Comparison of ENCODE assay signal across 8 mouse cellular contexts in genomic region chr11:48825979-48826751, GRCm38 (mm10). TPM values are rescaled to one million over a fixed set of nuclear protein-coding genes. Genes with fewer than 3 reads are reported as not detected.
A peak's percentile ranks its signal among the peaks of the same experiment; 100 is the strongest.
DNase-seq lines count a peak whose midpoint lies in the region; ATAC-seq and TF ChIP-seq lines count a peak whose summit lies in the region.
"Not testable (repeated sequence)": the region's sequence is repeated elsewhere in the genome, so short reads cannot be mapped to it uniquely, and the experiment has no call there.

TSS of gene Trim7 (plus strand) at chr11:48826140.
TSS of gene Gm12184 (minus strand) at chr11:48826655.

- DNase-seq in adrenal gland, adult (ENCODE audit: inconsistent age in 2 of 2, low spot score in 1 of 2): peak; percentile 53 to 86
- DNase-seq in heart, embryonic 10.5 days (ENCODE audit: low spot score); hindbrain, postnatal 0 days (ENCODE audit: low spot score); limb, embryonic 11.5 days (ENCODE audit: low spot score); lung, postnatal 0 days (ENCODE audit: low spot score); urinary bladder, adult 2 months (ENCODE audit: low spot score): not testable (repeated sequence)

- peak within 1 kb of the TSS; percentile 51; the same call in 1 of the 2 replicates for H3K27ac ChIP-seq in embryonic fibroblast, embryonic 13.5 days (ENCODE audit: insufficient read depth, low read length)
- H3K27ac ChIP-seq in heart, embryonic 10.5 days: peak within 1 kb of the TSS; percentile 72; the same call in 1 of the 2 replicates
- H3K27ac ChIP-seq in hindbrain, postnatal 0 days: peak within 1 kb of the TSS; percentile 67; the same call in 1 of the 2 replicates
- H3K27ac ChIP-seq in limb, embryonic 11.5 days (replicated peaks; ENCODE audit: low read depth, low read length): not testable (repeated sequence)
- peak within 1 kb of the TSS; percentile 44 for H3K27ac ChIP-seq in lung, postnatal 0 days (ENCODE audit: low read length)

- not testable (repeated sequence) for H3K36me3 ChIP-seq in heart, embryonic 10.5 days; hindbrain, postnatal 0 days (ENCODE audit: insufficient read depth, low read length); limb, embryonic 11.5 days (ENCODE audit: control insufficient read depth, insufficient read depth, low read length); lung, postnatal 0 days (ENCODE audit: insufficient read depth, low read length); myocyte (ENCODE audit: control insufficient read depth, insufficient read depth)

- under 1% methylated on average over 66 of the region's 92 CpGs for WGBS in heart, embryonic 10.5 days
- WGBS in hindbrain, postnatal 0 days: under 1% methylated on average over 45 of the region's 92 CpGs
- WGBS in limb, embryonic 11.5 days: under 1% methylated on average over 49 of the region's 92 CpGs
- WGBS in lung, postnatal 0 days: under 1% methylated on average over 39 of the region's 92 CpGs

- H3K4me2 ChIP-seq in hindbrain, postnatal 0 days (ENCODE audit: low read depth, low read length): peak within 1 kb of the TSS; percentile 55
- H3K4me2 ChIP-seq in limb, embryonic 11.5 days (ENCODE audit: low read depth, severe bottlenecking): peak within 1 kb of the TSS; percentile 46
- peak within 1 kb of the TSS; percentile 61 for H3K4me2 ChIP-seq in lung, postnatal 0 days (replicated peaks; ENCODE audit: low read depth, low read length)
- peak within 1 kb of the TSS; percentile 58 for H3K4me2 ChIP-seq in myocyte (ENCODE audit: low read depth)

- H3ac ChIP-seq in myocyte (ENCODE audit: control insufficient read depth, insufficient read length): not testable (repeated sequence)

- not testable (repeated sequence) for H3K9me3 ChIP-seq in heart, embryonic 10.5 days; hindbrain, postnatal 0 days (ENCODE audit: low read length); limb, embryonic 11.5 days (ENCODE audit: control insufficient read depth, low read length); lung, postnatal 0 days (ENCODE audit: low read length)

- H3K27me3 ChIP-seq in heart, embryonic 10.5 days (ENCODE audit: insufficient read depth, poor library complexity, severe bottlenecking): peaks cover 11% of the 10 kb centered on the region
- H3K27me3 ChIP-seq in hindbrain, postnatal 0 days (ENCODE audit: insufficient read depth, low read length); limb, embryonic 11.5 days (ENCODE audit: control insufficient read depth, insufficient read depth, low read length); lung, postnatal 0 days (replicated peaks; ENCODE audit: insufficient read depth, low read length); myocyte (ENCODE audit: control insufficient read depth, insufficient read depth, insufficient read length): not testable (repeated sequence)

- not testable (repeated sequence) for TF ChIP-seq CTCF in embryonic fibroblast, embryonic 13.5 days (IDR thresholded peaks at IDR 0.05; ENCODE audit: borderline replicate concordance, insufficient read depth, low read length)
- TF ChIP-seq CTCF in hindbrain, postnatal 0 days (IDR thresholded peaks at IDR 0.05; ENCODE audit: low read depth): peak; percentile 14; the same call in 1 of the 2 replicates
- peak; percentile 31; the same call in 1 of the 2 replicates for TF ChIP-seq CTCF in lung, postnatal 0 days (IDR thresholded peaks at IDR 0.05)

- ATAC-seq in hindbrain, postnatal 0 days: peak; percentile 78
- peak; percentile 64 for ATAC-seq in limb, embryonic 11.5 days (ENCODE audit: insufficient number of reproducible peaks, low FRiP score, low TSS enrichment, low read depth)
- ATAC-seq in lung, postnatal 0 days: peak; percentile 89

- H3K9ac ChIP-seq in hindbrain, postnatal 0 days (replicated peaks; ENCODE audit: low read length): not testable (repeated sequence)
- peak within 1 kb of the TSS; percentile 37 for H3K9ac ChIP-seq in limb, embryonic 11.5 days (ENCODE audit: low read length)
- H3K9ac ChIP-seq in lung, postnatal 0 days (replicated peaks; ENCODE audit: low read depth): 0 out of 2 replicates have a peak within 1 kb of the TSS, but pooled peaks have one; percentile 29

- H3K4me3 ChIP-seq in embryonic fibroblast, embryonic 13.5 days (ENCODE audit: insufficient read depth, low read length): peak within 1 kb of the TSS; percentile 36
- H3K4me3 ChIP-seq in heart, embryonic 10.5 days: peak within 1 kb of the TSS; percentile 59
- H3K4me3 ChIP-seq in hindbrain, postnatal 0 days (ENCODE audit: low read length): peak within 1 kb of the TSS; percentile 42
- H3K4me3 ChIP-seq in limb, embryonic 11.5 days (ENCODE audit: low read depth, low read length): peak within 1 kb of the TSS; percentile 38
- peak within 1 kb of the TSS; percentile 41 for H3K4me3 ChIP-seq in lung, postnatal 0 days (ENCODE audit: low read depth, low read length)
- peak within 1 kb of the TSS; percentile 28 for H3K4me3 ChIP-seq in myocyte

- H3K4me1 ChIP-seq in embryonic fibroblast, embryonic 13.5 days (ENCODE audit: control insufficient read depth, insufficient read depth, low read length); heart, embryonic 10.5 days; hindbrain, postnatal 0 days (ENCODE audit: insufficient read depth, low read length); limb, embryonic 11.5 days (ENCODE audit: control insufficient read depth, insufficient read depth, low read length); lung, postnatal 0 days (ENCODE audit: insufficient read depth, low read depth, low read length): not testable (repeated sequence)

- TF ChIP-seq EP300 in lung, postnatal 0 days (IDR thresholded peaks at IDR 0.05): not testable (repeated sequence)

- not testable (repeated sequence) for TF ChIP-seq POLR2A in embryonic fibroblast, embryonic 13.5 days (IDR thresholded peaks at IDR 0.05; ENCODE audit: low read depth, low read length); myocyte (IDR thresholded peaks at IDR 0.05; ENCODE audit: insufficient read length, low read depth)

- not testable (repeated sequence) for H3K79me2 ChIP-seq in myocyte (ENCODE audit: control insufficient read depth, insufficient read depth)

RNA-seq across cellular contexts. Expression of gene Trim7, which starts in this region (rescaled TPM):
- 16.0 and 19.1 TPM in 2 replicates for polyA plus RNA-seq in embryonic fibroblast, embryonic 13.5 days (2011; ENCODE audit: insufficient read length, low read depth, missing spikeins)
- 0.18 and 0.44 TPM in 2 replicates for polyA plus RNA-seq in heart, embryonic 10.5 days (2016; fragmentation: Nextera tagmentation; extraction: Ambion mirVana)
- total RNA-seq in hindbrain, postnatal 0 days (2014; rRNA removed): 4.0 and 7.7 TPM in 2 replicates
- polyA plus RNA-seq in hindbrain, postnatal 0 days (2015; fragmentation: Nextera tagmentation; extraction: Ambion mirVana): 3.7 TPM in 2 replicates
- 0.25 and 0.41 TPM in 2 replicates for polyA plus RNA-seq in limb, embryonic 11.5 days (2014; fragmentation: Nextera tagmentation; extraction: Ambion mirVana)
- 1.2 and 1.6 TPM in 2 replicates for polyA plus RNA-seq in lung, postnatal 0 days (2015; fragmentation: Nextera tagmentation; extraction: Ambion mirVana)
- 5.4 TPM for polyA plus RNA-seq in myocyte (2012; fragmentation: generic; extraction: Trizol)
- 14.9 and 16.1 TPM in 2 replicates for polyA plus RNA-seq in urinary bladder, adult 2 months (2012; rRNA removed)

RNA-seq across cellular contexts. Expression of gene Gm12184, which starts in this region (rescaled TPM):
- 40.5 and 61.2 TPM in 2 replicates for polyA plus RNA-seq in embryonic fibroblast, embryonic 13.5 days (2011; ENCODE audit: insufficient read length, low read depth, missing spikeins)
- 0.68 and 1.9 TPM in 2 replicates for polyA plus RNA-seq in heart, embryonic 10.5 days (2016; fragmentation: Nextera tagmentation; extraction: Ambion mirVana)
- 20.1 and 26.4 TPM in 2 replicates for total RNA-seq in hindbrain, postnatal 0 days (2014; rRNA removed)
- 5.7 and 6.0 TPM in 2 replicates for polyA plus RNA-seq in hindbrain, postnatal 0 days (2015; fragmentation: Nextera tagmentation; extraction: Ambion mirVana)
- 9.4 and 13.5 TPM in 2 replicates for polyA plus RNA-seq in limb, embryonic 11.5 days (2014; fragmentation: Nextera tagmentation; extraction: Ambion mirVana)
- polyA plus RNA-seq in lung, postnatal 0 days (2015; fragmentation: Nextera tagmentation; extraction: Ambion mirVana): 4.4 and 5.5 TPM in 2 replicates
- polyA plus RNA-seq in myocyte (2012; fragmentation: generic; extraction: Trizol): 13.2 TPM
- polyA plus RNA-seq in urinary bladder, adult 2 months (2012; rRNA removed): 20.8 and 23.2 TPM in 2 replicates
